Mouse (Mus musculus) adrenal gland (tissue): ENCODE measurements at regions not wholly inside any gene's neighbourhood (a gene's known extent, or its start where the extent isn't known, plus 50 kb on each side); places are given as distances from the start of the nearest gene placed in this dataset.

Experiments
- intact Hi-C: fragments of 180-260 bp; cut with DNase I; formaldehyde crosslinking; loops from one replicate; pipeline ENCODE4 v1.15.1; 2025

DNA sequence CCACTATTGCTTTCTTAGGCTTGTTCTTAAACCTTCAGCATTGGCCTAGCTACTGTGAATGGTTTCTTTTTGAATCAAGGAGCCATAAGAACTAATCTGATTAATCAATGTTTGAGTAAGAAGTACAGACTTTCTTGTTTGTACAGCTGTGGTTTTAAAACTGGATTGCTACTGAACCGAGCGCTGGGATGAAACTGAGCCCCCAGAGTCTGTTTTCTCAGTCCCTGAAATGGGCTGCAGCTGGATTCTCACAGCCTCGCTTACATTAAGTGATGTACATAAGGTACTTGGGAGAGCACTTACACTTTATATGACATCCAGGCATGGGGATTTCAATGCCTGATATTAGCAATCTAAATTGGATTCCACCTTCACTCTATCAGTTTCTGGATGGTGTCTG, 474.5 kb downstream of the Bckdhb start:
- intact Hi-C loops = no loop called here

DNA sequence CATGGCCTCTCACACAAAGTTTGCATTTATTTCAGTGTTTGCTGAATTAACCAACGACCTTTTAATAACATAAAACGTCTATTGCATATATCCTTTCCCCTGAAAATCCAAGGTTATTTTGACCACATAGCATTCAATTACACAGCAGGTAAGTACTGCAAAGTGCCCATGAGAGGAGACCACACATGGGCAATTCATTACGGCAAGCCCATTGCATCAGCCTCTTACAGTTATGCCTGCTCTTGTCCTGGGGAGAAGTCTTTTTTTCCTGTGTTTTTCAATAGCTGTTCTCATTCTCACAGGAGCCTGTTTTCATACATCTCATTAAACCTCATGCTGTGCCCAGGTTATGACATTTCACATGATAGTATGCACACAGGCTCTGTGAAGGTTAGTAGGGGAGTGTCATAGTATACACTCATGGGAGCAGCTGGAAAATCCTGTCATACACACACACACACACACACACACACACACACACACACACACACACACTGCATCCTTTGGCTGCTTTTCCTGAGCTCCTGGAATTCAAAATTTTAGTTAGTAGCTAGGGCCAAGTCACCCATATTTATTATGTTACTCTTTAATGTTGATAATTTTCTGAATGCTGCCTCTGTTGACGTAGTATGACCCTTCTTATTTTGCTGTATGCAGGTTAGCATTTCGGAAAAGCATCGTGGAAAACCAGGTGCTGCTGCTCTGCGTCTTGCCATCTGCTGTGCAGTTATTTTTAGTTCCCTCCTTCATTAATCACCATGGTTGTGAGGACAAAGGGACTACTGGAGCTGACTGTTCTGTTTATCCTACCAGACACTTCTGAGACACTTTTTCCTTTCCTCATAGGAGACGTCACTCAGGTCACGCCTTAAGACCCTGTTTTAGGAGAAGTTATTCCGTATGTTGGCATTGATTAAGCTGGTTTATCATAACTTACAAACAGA, 483.6 kb downstream of the Bckdhb start:
- intact Hi-C loops = no loop called here
